Comparison of ENCODE assay signal across 16 mouse cellular contexts in the genomic region with DNA sequence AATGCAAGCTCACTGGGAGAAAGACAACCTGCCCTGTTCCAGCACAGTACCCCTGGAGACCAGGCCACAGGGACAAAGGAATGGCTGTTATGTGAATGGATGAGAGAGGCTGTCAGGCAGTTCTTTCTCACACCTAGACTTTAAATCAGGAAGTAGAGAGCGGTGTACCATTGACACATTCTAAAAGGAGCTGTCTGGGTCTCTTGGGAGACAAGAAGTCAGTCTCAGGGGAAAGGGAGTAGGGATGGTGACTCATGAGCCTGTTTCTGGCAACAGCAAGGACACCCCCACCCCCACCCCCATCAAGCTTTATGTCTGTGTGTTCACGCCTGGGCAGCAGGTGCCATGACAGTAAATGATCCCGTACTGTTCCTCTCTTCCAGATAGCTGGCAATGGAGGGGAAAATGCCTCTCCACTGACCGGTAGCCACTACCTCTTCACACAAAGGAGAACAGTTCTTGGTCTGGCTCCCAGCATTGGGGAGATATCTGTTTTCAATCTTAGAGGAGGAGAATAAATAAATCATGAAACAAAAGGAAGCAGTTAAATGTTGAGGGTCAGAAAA. TPM values are rescaled to one million over a fixed set of nuclear protein-coding genes. Genes with fewer than 3 reads are reported as not detected.
A peak's percentile ranks its signal among the peaks of the same experiment; 100 is the strongest.
DNase-seq lines count a peak whose midpoint lies in the region; ATAC-seq and TF ChIP-seq lines count a peak whose summit lies in the region.
"Had no signal": no experiment of that assay in that cellular context is flagged by ENCODE, and none has a peak within 500 bp of the region (broad histone marks: within the 10 kb centered on the region; RNA-seq: fewer than 3 reads in every experiment).

No protein-coding gene starts in this region.

- no peak for TF ChIP-seq POLR2A in heart, adult 2 months (IDR thresholded peaks at IDR 0.05; ENCODE audit: insufficient read depth, low read depth, low read length)

- no peak overlapping the region for H3K4me3 ChIP-seq in heart, embryonic 15.5 days
- H3K4me3 ChIP-seq in heart, adult 2 months: no peak overlapping the region
- no peak overlapping the region for H3K4me3 ChIP-seq in midbrain, embryonic 13.5 days (replicated peaks)
- no peak overlapping the region for H3K4me3 ChIP-seq in midbrain, postnatal 0 days (ENCODE audit: low read depth, low read length)
- no peak overlapping the region for H3K4me3 ChIP-seq in neural tube, embryonic 14.5 days (ENCODE audit: low read depth, low read length)
- H3K4me3 ChIP-seq: intestine, embryonic 15.5 days; layer of hippocampus, adult 2 months had no signal

- 0 out of 2 replicates have a peak, but pooled peaks have one; percentile 50 for ATAC-seq in heart, embryonic 15.5 days (replicated peaks; ENCODE audit: insufficient number of reproducible peaks, insufficient read depth, low FRiP score, low read depth)
- ATAC-seq in midbrain, embryonic 13.5 days: no peak
- no peak for ATAC-seq in midbrain, postnatal 0 days (ENCODE audit: low FRiP score)
- peak; percentile 71 for ATAC-seq in neural tube, embryonic 14.5 days (ENCODE audit: low read depth)
- ATAC-seq: CD4-positive, CD25-positive, alpha-beta regulatory T cell, adult 4 months; intestine, embryonic 15.5 days had no signal

- no peak for DNase-seq in heart, adult 2 months
- DNase-seq in midbrain, postnatal 0 days (ENCODE audit: low spot score): no peak
- DNase-seq in brain, adult 2 months (ENCODE audit: low read depth, low spot score): peak; percentile 35
- no peak for DNase-seq in cerebellum, postnatal 25 days
- DNase-seq in cerebellum, adult 9-11 months: no peak
- DNase-seq: cerebellum, postnatal 36 days; forebrain, postnatal 0 days; lung, adult 2 months; lung, postnatal 36 days had no signal

- H3K27ac ChIP-seq in heart, embryonic 15.5 days: peak overlapping the region; percentile 65
- H3K27ac ChIP-seq in heart, adult 2 months: no peak overlapping the region
- peak overlapping the region; percentile 45 for H3K27ac ChIP-seq in midbrain, embryonic 13.5 days
- H3K27ac ChIP-seq in midbrain, postnatal 0 days (ENCODE audit: low read depth, low read length): no peak overlapping the region; the same call in 1 of the 2 replicates
- H3K27ac ChIP-seq in neural tube, embryonic 14.5 days (ENCODE audit: low read depth, low read length): peak overlapping the region; percentile 62
- H3K27ac ChIP-seq: intestine, embryonic 15.5 days; layer of hippocampus, adult 2 months had no signal

- H3K4me2 ChIP-seq in heart, embryonic 15.5 days: no peak overlapping the region
- no peak overlapping the region for H3K4me2 ChIP-seq in midbrain, embryonic 13.5 days (replicated peaks)
- no peak overlapping the region for H3K4me2 ChIP-seq in midbrain, postnatal 0 days (ENCODE audit: low read depth, low read length, poor library complexity, severe bottlenecking)
- no peak overlapping the region for H3K4me2 ChIP-seq in neural tube, embryonic 14.5 days (ENCODE audit: low read depth, low read length)
- H3K4me2 ChIP-seq: intestine, embryonic 15.5 days; liver, embryonic 11.5 days had no signal

- no peaks in the 10 kb centered on the region for H3K9me3 ChIP-seq in heart, embryonic 15.5 days (replicated peaks)
- no peaks in the 10 kb centered on the region for H3K9me3 ChIP-seq in midbrain, embryonic 13.5 days
- no peaks in the 10 kb centered on the region for H3K9me3 ChIP-seq in midbrain, postnatal 0 days (ENCODE audit: low read length)
- no peaks in the 10 kb centered on the region for H3K9me3 ChIP-seq in neural tube, embryonic 14.5 days (ENCODE audit: control insufficient read depth, low read length)
- H3K9me3 ChIP-seq: intestine, embryonic 15.5 days had no signal

- no peaks in the 10 kb centered on the region for H3K27me3 ChIP-seq in heart, embryonic 15.5 days
- H3K27me3 ChIP-seq in heart, adult 2 months (ENCODE audit: control insufficient read depth, insufficient read depth, low read length): no peaks in the 10 kb centered on the region
- H3K27me3 ChIP-seq in midbrain, embryonic 13.5 days: no peaks in the 10 kb centered on the region
- no peaks in the 10 kb centered on the region for H3K27me3 ChIP-seq in midbrain, postnatal 0 days (ENCODE audit: insufficient read depth, low read length)
- no peaks in the 10 kb centered on the region for H3K27me3 ChIP-seq in neural tube, embryonic 14.5 days (ENCODE audit: control insufficient read depth, insufficient read depth, low read length)
- H3K27me3 ChIP-seq: intestine, embryonic 15.5 days had no signal

- TF ChIP-seq EP300 in heart, adult 2 months (IDR thresholded peaks at IDR 0.05; ENCODE audit: insufficient read depth, low read depth, low read length): no peak

- H3K36me3 ChIP-seq in heart, embryonic 15.5 days: no peaks in the 10 kb centered on the region
- no peaks in the 10 kb centered on the region for H3K36me3 ChIP-seq in heart, adult 2 months (ENCODE audit: control insufficient read depth, insufficient read depth, low read length)
- H3K36me3 ChIP-seq in midbrain, embryonic 13.5 days: no peaks in the 10 kb centered on the region
- H3K36me3 ChIP-seq in midbrain, postnatal 0 days (ENCODE audit: insufficient read depth, low read length): no peaks in the 10 kb centered on the region
- no peaks in the 10 kb centered on the region for H3K36me3 ChIP-seq in neural tube, embryonic 14.5 days (ENCODE audit: control insufficient read depth, insufficient read depth, low read length)
- H3K36me3 ChIP-seq: intestine, embryonic 15.5 days had no signal

- TF ChIP-seq CTCF in heart, adult 2 months (IDR thresholded peaks at IDR 0.05): no peak
- TF ChIP-seq CTCF in midbrain, postnatal 0 days (IDR thresholded peaks at IDR 0.05): no peak

- no peaks in the 10 kb centered on the region for H3K79me2 ChIP-seq in heart, adult 2 months (replicated peaks; ENCODE audit: control insufficient read depth, insufficient read depth, low read length)

- WGBS in heart, embryonic 15.5 days: 33% methylated on average over 4 of the region's 4 CpGs
- 57% methylated on average over 4 of the region's 4 CpGs for WGBS in heart, adult 2 months
- WGBS in midbrain, embryonic 13.5 days: 65% methylated on average over 4 of the region's 4 CpGs
- 56% methylated on average over 4 of the region's 4 CpGs for WGBS in midbrain, postnatal 0 days
- 22% methylated on average over 4 of the region's 4 CpGs for WGBS in neural tube, embryonic 14.5 days

- intact Hi-C loops in heart, adult 2 months (cut with DNase I): no loop called here

- peaks cover 17% of the 10 kb centered on the region for H3K4me1 ChIP-seq in heart, embryonic 15.5 days (replicated peaks)
- no peaks in the 10 kb centered on the region for H3K4me1 ChIP-seq in heart, adult 2 months (ENCODE audit: control insufficient read depth, insufficient read depth, low read length)
- peaks cover 27% of the 10 kb centered on the region for H3K4me1 ChIP-seq in midbrain, embryonic 13.5 days (replicated peaks)
- H3K4me1 ChIP-seq in midbrain, postnatal 0 days (ENCODE audit: insufficient read depth, low read length): peaks cover 12% of the 10 kb centered on the region; the same call in 1 of the 2 replicates
- peaks cover 18% of the 10 kb centered on the region for H3K4me1 ChIP-seq in neural tube, embryonic 14.5 days (ENCODE audit: control insufficient read depth, insufficient read depth, low read length)
- H3K4me1 ChIP-seq: intestine, embryonic 15.5 days had no signal

- no peak overlapping the region for H3K9ac ChIP-seq in heart, embryonic 15.5 days
- no peak overlapping the region for H3K9ac ChIP-seq in heart, adult 2 months (ENCODE audit: low read depth, low read length)
- H3K9ac ChIP-seq in midbrain, embryonic 13.5 days (replicated peaks): no peak overlapping the region
- H3K9ac ChIP-seq in midbrain, postnatal 0 days (replicated peaks; ENCODE audit: low read length, poor library complexity, severe bottlenecking): no peak overlapping the region
- no peak overlapping the region for H3K9ac ChIP-seq in neural tube, embryonic 14.5 days (replicated peaks; ENCODE audit: low read depth, low read length)
- H3K9ac ChIP-seq: forebrain, postnatal 0 days; intestine, embryonic 15.5 days had no signal

RNA-seq across cellular contexts. Expression of a gene that starts 29.2 kb away (rescaled TPM):
- polyA plus RNA-seq in heart, embryonic 15.5 days (2015; fragmentation: Nextera tagmentation; extraction: Ambion mirVana): 0.13 and 0.18 TPM in 2 replicates
- not detected for total RNA-seq in heart, adult 2 months (2021)
- 0.06 TPM in 2 replicates for polyA plus RNA-seq in heart, adult 2 months (2012; rRNA removed)
- 3.2 and 3.4 TPM in 2 replicates for polyA plus RNA-seq in midbrain, embryonic 13.5 days (2015; fragmentation: Nextera tagmentation; extraction: Ambion mirVana)
- 9.2 and 10.1 TPM in 2 replicates for total RNA-seq in midbrain, postnatal 0 days (2014; rRNA removed)
- polyA plus RNA-seq in midbrain, postnatal 0 days (2015; fragmentation: Nextera tagmentation; extraction: Ambion mirVana): 3.2 and 3.4 TPM in 2 replicates
- polyA plus RNA-seq in neural tube, embryonic 14.5 days (2014; fragmentation: Nextera tagmentation; extraction: Ambion mirVana): 2.0 and 4.6 TPM in 2 replicates

Comparison
In these comparisons a context has a peak if more than half of its experiments do, and no peak if none do; other contexts are left out.
1. H3K27ac ChIP-seq: peak in heart, embryonic 15.5 days (single experiment), midbrain, embryonic 13.5 days (single experiment) and neural tube, embryonic 14.5 days (single experiment); none in heart, adult 2 months (single experiment) and midbrain, postnatal 0 days (single experiment).
2. ATAC-seq: peak in heart, embryonic 15.5 days (single experiment) and neural tube, embryonic 14.5 days (single experiment); none in midbrain, embryonic 13.5 days (single experiment) and midbrain, postnatal 0 days (single experiment).